Mouse (Mus musculus) olfactory bulb, adult 2 months (tissue): ENCODE data around the gene Ankrd11. TPM values are rescaled to one million over a fixed set of nuclear protein-coding genes. Genes with fewer than 3 reads are reported as not detected.

Experiments used
- H3K27ac ChIP-seq: fragments of 200-500 bp; 2 replicates; pipeline ENCODE4 v1.5.1; 2012; ENCODE audit warnings: low read depth, low read length; ENCODE audit not compliant: insufficient read depth
- H3K4me1 ChIP-seq: fragments of 200-500 bp; 2 replicates; pipeline ENCODE4 v1.6.1; 2012; ENCODE audit warnings: low read length; ENCODE audit not compliant: control insufficient read depth, insufficient read depth
- H3K4me3 ChIP-seq: fragments of 200-500 bp; 2 replicates; pipeline ENCODE4 v1.5.1; 2012; ENCODE audit warnings: mild to moderate bottlenecking, low read depth, low read length, moderate library complexity; ENCODE audit not compliant: insufficient read depth
- CTCF ChIP-seq: fragments of 200-500 bp; IDR thresholded peaks from 2 replicates; pipeline ENCODE4 v1.5.1; 2012; ENCODE audit warnings: low read depth, mild to moderate bottlenecking, low read length, moderate library complexity; ENCODE audit not compliant: insufficient read depth
- POLR2A ChIP-seq: fragments of 200-500 bp; IDR thresholded peaks from 2 replicates; pipeline ENCODE4 v1.6.1; 2012; ENCODE audit warnings: mild to moderate bottlenecking, low read depth, low read length, moderate library complexity; ENCODE audit not compliant: insufficient read depth
- WGBS: fragments of 180-500 bp; shearing (Covaris S2); methylation state at CpG from one replicate; pipeline ENCODE4 v1.1.7; 2018; 5-methylcytosine and 5-hydroxymethylcytosine counted together
- polyA plus RNA-seq: library from polyadenylated mRNA; stranded (reverse); fragments of >200 nt; gene quantifications from 2 replicates; pipeline ENCODE4 v1.2.4, GENCODE M21; 2012; ENCODE audit warnings: low replicate concordance; ENCODE audit not compliant: missing spikeins, insufficient read depth, insufficient read length

Gene Ankrd11
- polyA plus RNA-seq, 1 experiment, result 219 TPM

DNA sequence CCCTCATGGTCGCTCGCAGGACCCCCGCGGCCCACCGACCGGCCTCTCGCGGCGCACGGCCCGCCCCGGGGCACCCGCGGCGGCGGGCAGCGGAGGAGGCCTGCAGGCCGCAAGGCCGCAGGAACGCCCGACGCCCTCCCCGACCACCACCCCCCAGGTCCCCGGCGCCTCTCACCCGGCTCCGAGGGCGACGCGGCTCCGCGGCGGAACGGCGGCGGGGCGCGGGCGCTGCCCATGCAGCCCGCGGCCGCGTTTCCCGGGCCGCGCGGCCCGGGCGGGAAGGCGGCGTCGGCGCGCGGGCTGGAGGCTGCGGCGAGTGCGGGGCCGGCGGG lies 337 bp downstream of the Ankrd11 start:
- Histone ChIP-seq H3K4me1 (peaks cover 11% of the 10 kb centered on the region), H3K27ac (peak overlapping the region; percentile 89), H3K4me3 (peak overlapping the region; percentile 90)
- 4% methylated on average over 59 of the region's 60 CpGs for WGBS
- TF ChIP-seq CTCF (no peak), POLR2A (no peak)

DNA sequence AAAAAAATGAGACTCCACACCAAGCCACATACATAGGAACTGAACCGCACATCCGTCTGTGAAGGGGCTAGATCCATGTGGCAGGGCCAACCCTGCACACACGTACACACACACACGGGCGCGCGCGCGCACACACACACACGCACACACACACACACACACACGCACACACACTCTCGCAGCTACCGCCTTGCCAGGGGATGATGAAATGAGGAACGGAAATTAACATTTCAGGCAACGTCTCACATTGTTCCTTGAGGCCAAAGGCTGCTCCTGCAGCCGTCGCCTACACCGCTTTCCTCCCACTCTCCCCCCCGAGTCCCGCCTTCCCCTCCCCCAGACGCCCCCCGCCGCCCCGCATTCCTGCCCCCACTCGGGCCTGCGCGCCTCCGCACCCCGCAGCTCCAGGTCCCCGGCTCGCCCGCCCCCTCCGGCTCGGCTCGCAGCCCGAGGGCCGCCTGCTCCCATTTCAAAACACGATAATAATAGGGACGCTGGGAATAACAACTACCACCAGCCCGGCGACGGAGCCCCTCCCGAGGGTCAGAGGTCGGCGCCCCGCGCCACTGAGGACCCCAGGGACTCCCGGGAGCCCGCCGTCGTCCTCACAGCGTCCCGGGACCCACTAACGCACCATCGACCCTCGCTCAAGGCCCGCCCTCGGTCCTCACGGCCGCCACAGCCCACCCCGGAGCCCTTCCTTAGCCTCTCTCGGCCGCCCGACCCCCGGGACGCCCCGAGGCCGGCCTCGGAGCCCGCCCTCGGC lies 886 bp downstream of the Ankrd11 start:
- WGBS, result 2% methylated on average over 69 of the region's 71 CpGs
- TF ChIP-seq POLR2A, result no peak
- no peak for TF ChIP-seq CTCF

GRCm38 (mm10) chr8:123040110-123040650 lies 1.9 kb downstream of the Ankrd11 start:
- TF ChIP-seq CTCF, result no peak
- no peak for TF ChIP-seq POLR2A
- Histone ChIP-seq H3K4me3 (no peak overlapping the region), H3K27ac (no peak overlapping the region), H3K4me1 (peaks cover 15% of the 10 kb centered on the region)
- 4% methylated on average over 4 of the region's 4 CpGs for WGBS

More for the DNA sequence above, 886 bp downstream of the Ankrd11 start:
- H3K4me1 ChIP-seq, result peaks cover 13% of the 10 kb centered on the region
- peak overlapping the region; percentile 89 for H3K27ac ChIP-seq
- peak overlapping the region; percentile 90 for H3K4me3 ChIP-seq

DNA sequence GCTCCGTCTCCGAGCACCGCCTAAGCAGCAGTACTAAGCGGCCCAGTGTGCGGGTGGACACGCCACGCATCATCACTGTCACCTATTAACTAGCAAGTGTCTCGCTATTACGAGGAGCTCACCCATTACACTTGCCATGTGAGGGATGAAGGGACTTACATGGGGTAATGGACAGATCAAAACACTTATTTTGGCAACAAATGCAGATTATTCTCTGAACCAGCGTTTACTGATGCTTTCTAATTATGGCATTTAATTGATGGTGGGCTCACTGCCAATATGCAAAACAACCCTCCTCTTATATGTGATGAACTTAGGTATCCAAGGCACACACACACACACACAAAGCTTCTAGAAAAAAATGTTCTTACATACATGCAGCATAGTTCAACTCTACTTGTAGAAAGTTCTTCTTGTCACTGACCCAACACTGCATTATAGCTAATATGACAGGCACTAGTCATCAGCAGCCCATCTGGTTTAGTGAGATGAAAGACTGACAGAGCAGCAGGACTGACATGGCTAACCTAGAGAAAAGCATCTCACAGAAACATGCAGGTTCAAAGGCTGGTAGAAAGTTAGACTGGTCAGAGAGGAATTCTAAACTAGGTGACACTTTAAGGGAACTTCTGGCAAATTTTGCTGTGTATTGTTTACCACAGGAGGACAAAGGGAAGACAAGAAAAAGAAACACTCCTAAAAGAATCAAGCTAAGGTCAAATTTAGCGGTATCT lies 2.5 kb downstream of the Ankrd11 start:
- Histone ChIP-seq H3K27ac (no peak overlapping the region), H3K4me3 (no peak overlapping the region), H3K4me1 (peaks cover 16% of the 10 kb centered on the region)
- no peak for TF ChIP-seq POLR2A
- TF ChIP-seq CTCF, result no peak
- 15% methylated on average over 11 of the region's 11 CpGs for WGBS

- Histone ChIP-seq H3K4me3 (no peak overlapping the region), H3K27ac (no peak overlapping the region), H3K4me1 (peaks cover 14% of the 10 kb centered on the region)
- TF ChIP-seq CTCF, result no peak
- TF ChIP-seq POLR2A, result no peak
- WGBS, result 37% methylated on average over 2 of the region's 2 CpGs
These were observed 3.7 kb downstream of the Ankrd11 start for GRCm38 (mm10) chr8:123038351-123038750.

- H3K4me3 ChIP-seq, result no peak overlapping the region
- H3K27ac ChIP-seq, result no peak overlapping the region
- TF ChIP-seq POLR2A (no peak), CTCF (no peak)
- peaks cover 12% of the 10 kb centered on the region for H3K4me1 ChIP-seq
- 77% methylated on average over 11 of the region's 11 CpGs for WGBS
These were observed 4.6 kb downstream of the Ankrd11 start for GRCm38 (mm10) chr8:123037487-123037886.

DNA sequence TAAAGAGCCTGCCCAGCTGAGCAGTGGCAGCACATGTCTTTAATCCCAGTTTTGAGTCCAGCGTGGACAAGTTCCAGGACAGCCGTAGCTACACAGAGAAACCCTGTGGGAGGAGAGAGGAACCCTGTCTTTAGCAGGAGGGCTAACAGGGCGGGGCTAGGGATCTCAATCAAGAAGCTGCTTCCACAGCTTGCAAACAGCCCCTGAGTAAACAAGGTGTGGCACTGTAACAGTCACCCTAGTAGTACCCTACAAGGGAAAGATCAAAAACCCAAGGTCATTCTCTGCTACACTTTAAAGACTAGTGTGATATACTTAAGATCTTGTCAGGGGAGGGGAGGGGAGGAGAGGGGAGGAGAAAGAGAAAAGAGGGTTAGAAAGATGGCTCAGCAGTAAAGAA lies 5.1 kb downstream of the Ankrd11 start:
- Histone ChIP-seq H3K4me3 (no peak overlapping the region), H3K4me1 (peaks cover 12% of the 10 kb centered on the region), H3K27ac (no peak overlapping the region)
- WGBS, result 33% methylated on average over 3 of the region's 3 CpGs
- no peak for TF ChIP-seq POLR2A
- TF ChIP-seq CTCF, result no peak

DNA sequence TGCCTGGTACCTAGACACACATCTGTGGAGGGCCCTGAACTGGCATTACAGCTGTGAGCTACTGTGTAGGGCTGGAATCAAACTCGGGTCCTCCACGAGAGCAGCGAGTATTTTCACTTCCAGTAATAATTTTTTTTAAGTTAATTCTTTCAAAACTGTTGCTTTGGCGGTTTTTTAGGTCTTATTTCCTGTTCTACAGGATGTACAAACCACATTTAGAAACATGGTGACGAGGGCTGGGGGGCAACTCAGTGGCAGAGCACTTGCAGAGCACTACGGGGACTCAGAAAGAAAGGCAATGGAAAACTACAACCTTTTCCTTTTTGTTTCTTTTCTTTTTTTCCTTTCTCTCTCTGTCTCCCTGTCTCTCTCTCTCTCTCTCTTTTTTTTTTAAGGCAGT lies 7.9 kb downstream of the Ankrd11 start:
- no peak overlapping the region for H3K27ac ChIP-seq
- TF ChIP-seq CTCF (no peak), POLR2A (no peak)
- peaks cover 8% of the 10 kb centered on the region for H3K4me1 ChIP-seq
- WGBS, result 71% methylated on average over 6 of the region's 6 CpGs
- H3K4me3 ChIP-seq, result no peak overlapping the region

DNA sequence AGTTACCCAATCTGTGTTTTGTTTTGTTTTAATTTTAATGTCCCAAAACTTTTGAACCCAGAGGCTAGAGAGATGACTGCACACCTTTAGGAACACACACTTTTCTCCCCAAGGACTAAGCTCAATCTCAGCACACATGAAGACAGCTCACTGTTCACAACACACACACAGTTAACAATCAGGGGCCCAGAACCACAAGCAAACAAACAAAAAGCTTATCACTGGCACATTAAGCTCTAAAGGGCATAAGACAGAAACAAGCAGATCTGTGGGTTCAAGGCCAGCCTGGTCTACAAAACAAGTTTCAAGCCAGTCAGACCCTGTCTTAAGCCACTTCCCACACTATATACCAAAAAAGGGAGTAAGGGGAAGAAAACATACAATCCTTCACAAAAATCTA lies 8.6 kb downstream of the Ankrd11 start:
- TF ChIP-seq CTCF (no peak), POLR2A (no peak)
- Histone ChIP-seq H3K4me3 (no peak overlapping the region), H3K4me1 (peaks cover 8% of the 10 kb centered on the region), H3K27ac (no peak overlapping the region)

GRCm38 (mm10) chr8:123032730-123033129 lies 9.3 kb downstream of the Ankrd11 start:
- H3K27ac ChIP-seq, result no peak overlapping the region
- H3K4me1 ChIP-seq, result peaks cover 8% of the 10 kb centered on the region
- TF ChIP-seq CTCF (no peak), POLR2A (no peak)
- H3K4me3 ChIP-seq, result no peak overlapping the region
